Mouse (Mus musculus) olfactory bulb, adult 2 months (tissue): ENCODE measurements around the gene Srsf11.

ENCODE experiments used
- CTCF ChIP-seq: fragments of 200-500 bp; IDR thresholded peaks from 2 replicates; pipeline ENCODE4 v1.5.1; 2012; ENCODE audit warnings: low read depth, mild to moderate bottlenecking, low read length, moderate library complexity; ENCODE audit not compliant: insufficient read depth
- POLR2A ChIP-seq: fragments of 200-500 bp; IDR thresholded peaks from 2 replicates; pipeline ENCODE4 v1.6.1; 2012; ENCODE audit warnings: mild to moderate bottlenecking, low read depth, low read length, moderate library complexity; ENCODE audit not compliant: insufficient read depth

DNA sequence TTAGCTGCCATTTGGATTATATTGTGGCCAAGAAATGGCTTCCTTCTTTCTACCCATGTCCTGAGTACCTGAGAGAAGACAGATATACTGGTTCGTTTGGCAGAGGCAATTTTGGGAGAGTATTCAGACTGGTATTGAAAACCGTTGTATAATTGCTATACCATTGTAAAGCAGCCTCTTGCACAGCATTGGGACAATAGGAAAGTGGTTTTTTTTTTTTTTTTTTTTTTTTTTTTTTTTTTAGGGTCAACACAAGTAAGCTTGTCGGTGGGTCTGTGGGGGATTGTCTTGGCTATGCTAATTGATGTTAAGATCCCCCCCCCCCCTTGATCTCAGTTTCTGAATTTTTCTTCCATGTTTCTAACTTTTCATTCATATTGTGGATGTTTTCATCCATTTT is 1.7 kb upstream of the Srsf11 start:
- TF ChIP-seq CTCF (no peak), POLR2A (no peak)
